Mouse (Mus musculus) left cerebral cortex, postnatal 25 days (tissue): ENCODE measurements at regions not wholly inside any gene's neighbourhood (a gene's known extent, or its start where the extent isn't known, plus 50 kb on each side); places are given as distances from the start of the nearest gene placed in this dataset.
"Not testable (repeated sequence)": the region's sequence is repeated elsewhere in the genome, so short reads cannot be mapped to it uniquely, and the experiment has no call there.

Experiments
- DNase-seq, 2 experiments: peaks; one replicate each; pipeline ENCODE4 v3.0.0; 2022; ENCODE audit warnings: low spot score in 2 of 2, mixed read lengths in 1 of 2
- intact Hi-C: fragments of 180-260 bp; cut with DNase I; formaldehyde crosslinking; loops from one replicate; pipeline ENCODE4 v1.15.1; 2025

GRCm38 (mm10) chr16:12516834-12517685 is 533.1 kb downstream of the Shisa9 start:
- intact Hi-C loops: no loop called here
- peak in 1 of 2 experiments; percentile 6 for DNase-seq

- no peak for DNase-seq
- intact Hi-C loops: no loop called here
Observed at GRCm38 (mm10) chr16:12518264-12518663, 534.4 kb downstream of the Shisa9 start.

- intact Hi-C loops: no loop called here
- DNase-seq: no peak
Observed at GRCm38 (mm10) chr16:12521711-12522476, 538.0 kb downstream of the Shisa9 start.

GRCm38 (mm10) chr16:12548462-12548861 is 561.0 kb upstream of the Ercc4 start:
- intact Hi-C loops: no loop called here
- no peak for DNase-seq

- peak in 1 of 2 experiments; percentile 3 for DNase-seq
- intact Hi-C loops: no loop called here
Observed at GRCm38 (mm10) chr16:12588889-12589288, 520.6 kb upstream of the Ercc4 start.

- DNase-seq: no peak
- intact Hi-C loops: no loop called here
Observed at GRCm38 (mm10) chr16:12608259-12608658, 501.2 kb upstream of the Ercc4 start.

- intact Hi-C loops: no loop called here
- no peak for DNase-seq
Observed at GRCm38 (mm10) chr16:12611106-12611505, 498.4 kb upstream of the Ercc4 start.

- peak in 1 of 2 experiments; percentile 11 for DNase-seq
- intact Hi-C loops: no loop called here
Observed at GRCm38 (mm10) chr16:12617781-12618180, 491.7 kb upstream of the Ercc4 start.

- no peak for DNase-seq
- intact Hi-C loops: no loop called here
Observed at GRCm38 (mm10) chr16:12632533-12632932, 477.0 kb upstream of the Ercc4 start.

GRCm38 (mm10) chr16:12638971-12639640 is 470.4 kb upstream of the Ercc4 start:
- intact Hi-C loops: no loop called here
- peak; percentile 20 to 55 for DNase-seq

GRCm38 (mm10) chr16:12643053-12643452 is 466.4 kb upstream of the Ercc4 start:
- DNase-seq: no peak
- intact Hi-C loops: no loop called here

GRCm38 (mm10) chr16:12644621-12645020 is 464.9 kb upstream of the Ercc4 start:
- DNase-seq: no peak
- intact Hi-C loops: no loop called here

- intact Hi-C loops: no loop called here
- no peak for DNase-seq
Observed at GRCm38 (mm10) chr16:12652180-12652579, 457.3 kb upstream of the Ercc4 start.

GRCm38 (mm10) chr16:12673656-12674055 is 435.8 kb upstream of the Ercc4 start:
- DNase-seq, intact Hi-C loops: not testable (repeated sequence)

GRCm38 (mm10) chr16:12681474-12681873 is 428.0 kb upstream of the Ercc4 start:
- intact Hi-C loops: loop anchor here (10.0 kb wide), 1 partner anchor 343 kb away; no protein-coding TSS in a partner anchor
- peak; percentile 6 to 66 for DNase-seq

GRCm38 (mm10) chr16:12685816-12686215 is 423.7 kb upstream of the Ercc4 start:
- no peak for DNase-seq
- intact Hi-C loops: loop anchor here (10.0 kb wide), 1 partner anchor 339 kb away; no protein-coding TSS in a partner anchor

- DNase-seq: no peak
- intact Hi-C loops: no loop called here
Observed at GRCm38 (mm10) chr16:12691776-12692175, 417.7 kb upstream of the Ercc4 start.

- DNase-seq: no peak
- intact Hi-C loops: no loop called here
Observed at GRCm38 (mm10) chr16:12692739-12693292, 416.7 kb upstream of the Ercc4 start.

GRCm38 (mm10) chr16:12693346-12693745 is 416.1 kb upstream of the Ercc4 start:
- DNase-seq: no peak
- intact Hi-C loops: no loop called here

GRCm38 (mm10) chr16:12694646-12695045 is 414.8 kb upstream of the Ercc4 start:
- no peak for DNase-seq
- intact Hi-C loops: no loop called here
